Mouse (Mus musculus): Measurements from ENCODE around the gene Cypt3.

The Cypt3 gene

GRCm38 (mm10) chrX:153558293-153558692 is at the start of gene Cypt3:
Cypt3 (plus strand) TSS chrX:153558593.
- no peak for ATAC-seq (ENCODE audit: low TSS enrichment)

DNA sequence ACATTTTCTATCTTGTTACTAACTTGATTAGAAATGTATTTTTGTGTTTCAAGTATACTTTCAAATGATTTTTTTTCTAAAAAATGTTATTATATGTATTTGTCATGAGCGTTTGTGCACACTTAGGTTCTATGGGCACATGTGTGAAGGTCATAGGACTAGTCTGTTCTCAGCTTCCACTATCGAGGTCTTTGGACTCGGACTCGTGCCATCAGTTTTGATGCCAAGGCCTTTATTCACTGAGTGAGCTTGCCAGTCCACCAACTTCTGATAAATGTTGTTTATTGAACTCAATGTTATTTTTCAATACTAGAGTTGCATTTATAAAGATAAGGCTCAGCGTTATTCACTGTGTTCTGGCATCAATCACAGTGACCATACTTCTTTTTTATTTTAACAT is 42.9 kb upstream of the Cypt3 start:
- ATAC-seq (ENCODE audit: low TSS enrichment) = no peak

- no peak for ATAC-seq (ENCODE audit: low TSS enrichment)
Measured at GRCm38 (mm10) chrX:153528399-153528798, 30.0 kb upstream of the Cypt3 start.

GRCm38 (mm10) chrX:153556634-153557033 is 1.8 kb upstream of the Cypt3 start:
- ATAC-seq (ENCODE audit: low TSS enrichment) = no peak

DNA sequence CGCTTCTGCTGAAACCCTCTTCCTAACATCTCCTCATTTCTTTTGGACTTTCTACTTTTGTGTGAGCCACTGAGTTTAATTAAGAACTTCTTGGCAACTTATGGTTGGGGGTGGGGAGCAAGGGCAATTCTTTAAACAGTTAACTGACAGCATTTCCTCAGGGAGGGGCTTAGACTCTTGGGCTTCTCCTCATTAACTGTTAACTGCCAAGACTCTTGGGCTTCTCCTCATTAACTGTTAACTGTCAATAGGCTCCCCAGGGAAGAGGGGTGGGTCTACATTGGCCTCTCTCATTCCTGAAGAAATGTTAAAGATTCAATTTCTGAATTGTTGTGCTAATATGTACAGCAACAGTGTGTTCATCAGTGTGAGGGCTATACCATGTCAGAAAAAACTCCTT is 6.3 kb downstream of the Cypt3 start:
- ATAC-seq (ENCODE audit: low TSS enrichment) = no peak

- no peak for ATAC-seq (ENCODE audit: low TSS enrichment)
Measured at GRCm38 (mm10) chrX:153599583-153599982, 41.2 kb downstream of the Cypt3 start.
